Mouse (Mus musculus): Measurements from ENCODE around the gene Rnf144a. TPM values are rescaled to one million over a fixed set of nuclear protein-coding genes. Genes with fewer than 3 reads are reported as not detected.
"Not testable (repeated sequence)": the region's sequence is repeated elsewhere in the genome, so short reads cannot be mapped to it uniquely, and the experiment has no call there.

Gene Rnf144a
- polyA plus RNA-seq, 1 experiment: 128 TPM

DNA sequence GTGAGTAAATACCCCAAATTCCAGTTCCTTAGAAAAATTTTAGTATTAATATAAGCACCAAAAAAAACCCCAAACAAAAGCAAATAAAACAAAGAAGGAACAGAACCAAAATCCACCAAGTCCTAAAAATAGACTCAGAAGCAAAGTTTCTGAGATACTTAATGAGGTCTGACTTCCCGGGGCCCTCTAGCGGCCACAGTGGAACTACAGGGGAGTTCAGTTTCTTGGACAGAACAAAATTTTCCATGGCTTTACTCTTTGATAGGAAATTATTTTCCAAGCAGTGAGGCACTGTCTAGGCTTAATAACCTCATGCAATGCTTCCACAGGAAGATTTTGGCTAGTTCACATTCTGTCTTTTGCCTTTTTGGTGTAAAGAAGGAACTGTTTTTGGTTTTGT lies 29.0 kb upstream of the Rnf144a start:
- peak; percentile 71 for DNase-seq
- WGBS: 0% methylated on average over 2 of the region's 2 CpGs
- no peak overlapping the region for H3K4me3 ChIP-seq (replicated peaks; ENCODE audit: extremely low read depth, low read depth, low read length)
- no peaks in the 10 kb centered on the region for H3K4me1 ChIP-seq (ENCODE audit: control insufficient read depth, insufficient read depth, low read length)
- TF ChIP-seq CTCF (IDR thresholded peaks at IDR 0.05; ENCODE audit: insufficient read depth, low read length) (peak; percentile 72), POLR2A (IDR thresholded peaks at IDR 0.05; ENCODE audit: borderline replicate concordance, extremely low read depth, low read depth, low read length) (no peak)

DNA sequence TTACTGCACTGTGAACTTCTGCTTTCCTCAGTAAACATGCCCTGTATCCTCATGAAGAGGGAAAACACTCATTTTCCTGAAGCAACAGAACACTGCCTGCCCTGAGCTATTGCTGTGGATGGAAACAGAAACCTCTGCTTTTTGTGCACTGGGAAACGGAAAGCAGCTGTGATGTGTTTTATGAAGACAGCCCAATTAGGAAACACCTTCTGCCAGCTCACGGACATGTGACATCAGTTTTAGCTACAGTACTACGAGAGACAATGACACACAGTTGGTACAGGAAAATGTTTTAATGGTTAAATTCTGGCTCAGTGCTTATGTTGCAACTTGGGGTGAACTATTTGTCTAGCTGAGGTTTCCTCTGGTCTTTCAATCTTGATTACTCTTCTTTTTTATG lies 24.3 kb upstream of the Rnf144a start:
- WGBS: 35% methylated on average over 3 of the region's 3 CpGs
- H3K4me1 ChIP-seq (ENCODE audit: control insufficient read depth, insufficient read depth, low read length): no peaks in the 10 kb centered on the region
- DNase-seq: no peak
- TF ChIP-seq POLR2A (IDR thresholded peaks at IDR 0.05; ENCODE audit: borderline replicate concordance, extremely low read depth, low read depth, low read length) (no peak), CTCF (IDR thresholded peaks at IDR 0.05; ENCODE audit: insufficient read depth, low read length) (no peak)
- no peak overlapping the region for H3K4me3 ChIP-seq (replicated peaks; ENCODE audit: extremely low read depth, low read depth, low read length)

DNA sequence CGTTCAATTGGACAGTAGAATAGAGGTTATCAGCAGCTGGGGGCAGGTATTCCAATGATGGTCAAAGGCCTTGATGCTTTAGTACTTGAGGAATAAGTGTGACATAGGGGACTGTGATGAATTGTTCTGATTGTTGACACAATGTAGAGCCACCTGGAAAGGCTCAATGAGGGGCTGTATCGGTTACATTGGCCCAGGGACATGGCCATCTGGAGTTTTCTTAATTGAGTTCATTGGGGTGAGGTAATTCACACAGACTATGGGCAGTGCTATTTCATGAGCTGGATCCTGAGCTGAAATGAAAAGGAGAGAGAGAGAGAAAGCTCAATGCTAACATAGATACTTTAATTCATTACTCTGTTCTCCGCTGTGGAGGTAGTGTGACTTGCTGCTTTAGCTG lies 22.9 kb upstream of the Rnf144a start:
- TF ChIP-seq CTCF (IDR thresholded peaks at IDR 0.05; ENCODE audit: insufficient read depth, low read length): no peak
- TF ChIP-seq POLR2A (IDR thresholded peaks at IDR 0.05; ENCODE audit: borderline replicate concordance, extremely low read depth, low read depth, low read length): no peak
- 76% methylated on average over 3 of the region's 3 CpGs for WGBS
- no peak overlapping the region for H3K4me3 ChIP-seq (replicated peaks; ENCODE audit: extremely low read depth, low read depth, low read length)
- DNase-seq: no peak
- H3K4me1 ChIP-seq (ENCODE audit: control insufficient read depth, insufficient read depth, low read length): no peaks in the 10 kb centered on the region

DNA sequence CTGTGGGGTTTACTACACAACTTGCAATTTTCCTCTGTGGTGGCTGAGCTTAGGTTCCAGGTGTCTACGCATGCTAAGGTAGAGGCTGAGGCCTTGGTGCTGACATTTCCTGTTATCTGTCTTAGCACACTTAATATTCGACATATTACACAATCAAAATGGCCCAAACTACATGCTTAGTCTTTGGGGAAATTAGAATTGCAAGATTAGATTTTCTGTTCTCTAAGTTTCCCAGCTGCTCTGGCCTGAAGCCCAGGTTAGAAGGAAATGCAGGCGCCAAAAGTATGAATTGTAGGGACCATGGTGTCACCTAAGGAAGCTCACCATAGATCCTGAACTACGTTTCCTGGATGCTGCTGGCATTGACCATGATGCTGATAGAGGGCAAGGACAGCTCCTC lies 21.3 kb upstream of the Rnf144a start:
- no peak for TF ChIP-seq POLR2A (IDR thresholded peaks at IDR 0.05; ENCODE audit: borderline replicate concordance, extremely low read depth, low read depth, low read length)
- TF ChIP-seq CTCF (IDR thresholded peaks at IDR 0.05; ENCODE audit: insufficient read depth, low read length): no peak
- no peaks in the 10 kb centered on the region for H3K4me1 ChIP-seq (ENCODE audit: control insufficient read depth, insufficient read depth, low read length)
- no peak overlapping the region for H3K4me3 ChIP-seq (replicated peaks; ENCODE audit: extremely low read depth, low read depth, low read length)
- 62% methylated on average over 4 of the region's 4 CpGs for WGBS
- DNase-seq: no peak

DNA sequence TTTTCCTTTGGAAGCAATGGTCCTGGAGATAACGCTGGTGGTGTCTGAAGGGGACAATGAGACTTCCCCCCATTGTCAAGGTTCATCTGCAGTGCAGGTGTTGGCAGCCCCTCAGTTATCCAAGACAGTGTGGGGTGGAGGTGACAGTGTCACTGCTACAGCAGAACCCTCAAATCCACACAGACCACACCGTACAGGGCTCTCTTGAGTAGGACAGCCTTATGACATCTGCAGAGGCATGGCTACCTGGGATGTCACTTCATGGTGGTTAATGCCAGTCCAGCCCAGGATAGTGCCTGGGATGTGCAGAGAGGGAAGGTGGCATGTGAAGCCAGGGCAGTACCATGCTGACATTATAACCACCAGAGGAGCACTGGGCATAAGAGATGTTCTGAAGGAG lies 13.7 kb upstream of the Rnf144a start:
- not testable (repeated sequence) for DNase-seq; H3K4me1 ChIP-seq (ENCODE audit: control insufficient read depth, insufficient read depth, low read length); H3K4me3 ChIP-seq (replicated peaks; ENCODE audit: extremely low read depth, low read depth, low read length)
- WGBS: 68% methylated on average over 2 of the region's 2 CpGs

DNA sequence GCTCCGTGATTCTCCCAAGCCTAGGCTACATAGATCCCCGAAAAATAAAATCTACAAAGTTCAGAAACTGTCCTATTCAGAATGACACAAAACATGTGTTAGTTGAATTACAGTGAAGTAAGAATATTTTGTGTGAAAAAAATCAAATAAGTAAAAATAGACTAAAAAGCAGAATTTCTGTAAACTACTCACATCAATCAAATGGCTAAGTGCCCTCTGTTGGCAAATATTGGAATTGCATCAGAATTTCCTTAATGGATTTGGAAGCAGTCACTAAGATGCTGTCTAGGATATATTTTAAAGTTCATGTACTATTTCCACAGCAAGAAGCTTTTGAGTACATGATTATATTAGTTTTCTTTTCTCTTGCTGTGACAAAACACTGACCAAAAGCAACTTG lies 9.8 kb upstream of the Rnf144a start:
- TF ChIP-seq CTCF (IDR thresholded peaks at IDR 0.05; ENCODE audit: insufficient read depth, low read length) (no peak; the same call in 1 of the 2 replicates), POLR2A (IDR thresholded peaks at IDR 0.05; ENCODE audit: borderline replicate concordance, extremely low read depth, low read depth, low read length) (no peak)
- 78% methylated on average over 2 of the region's 2 CpGs for WGBS
- DNase-seq: no peak
- Histone ChIP-seq H3K4me1 (ENCODE audit: control insufficient read depth, insufficient read depth, low read length) (no peaks in the 10 kb centered on the region), H3K4me3 (replicated peaks; ENCODE audit: extremely low read depth, low read depth, low read length) (no peak overlapping the region)

DNA sequence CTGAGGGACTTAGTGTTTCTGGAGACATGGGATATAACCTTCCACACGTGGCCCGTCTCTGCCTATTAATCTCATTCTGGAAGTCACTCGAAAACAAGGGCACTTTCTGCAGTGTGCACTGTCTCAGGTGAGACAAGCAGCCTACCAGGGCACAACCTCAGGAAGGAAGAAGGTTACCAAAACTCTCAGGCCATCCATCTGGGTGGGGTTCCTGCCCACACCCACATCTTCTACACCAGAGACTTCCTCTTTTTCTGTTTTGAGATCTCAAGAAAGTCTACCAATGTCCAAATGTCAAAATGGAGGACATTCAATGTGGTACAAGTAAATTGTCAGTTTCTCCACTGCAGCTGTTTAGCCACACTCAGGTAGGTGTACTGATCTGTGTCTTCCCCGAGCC lies 3.3 kb upstream of the Rnf144a start:
- Histone ChIP-seq H3K4me3 (replicated peaks; ENCODE audit: extremely low read depth, low read depth, low read length) (no peak overlapping the region), H3K4me1 (ENCODE audit: control insufficient read depth, insufficient read depth, low read length) (no peaks in the 10 kb centered on the region)
- DNase-seq: no peak
- TF ChIP-seq POLR2A (IDR thresholded peaks at IDR 0.05; ENCODE audit: borderline replicate concordance, extremely low read depth, low read depth, low read length) (no peak), CTCF (IDR thresholded peaks at IDR 0.05; ENCODE audit: insufficient read depth, low read length) (no peak)
- 72% methylated on average over 4 of the region's 4 CpGs for WGBS

DNA sequence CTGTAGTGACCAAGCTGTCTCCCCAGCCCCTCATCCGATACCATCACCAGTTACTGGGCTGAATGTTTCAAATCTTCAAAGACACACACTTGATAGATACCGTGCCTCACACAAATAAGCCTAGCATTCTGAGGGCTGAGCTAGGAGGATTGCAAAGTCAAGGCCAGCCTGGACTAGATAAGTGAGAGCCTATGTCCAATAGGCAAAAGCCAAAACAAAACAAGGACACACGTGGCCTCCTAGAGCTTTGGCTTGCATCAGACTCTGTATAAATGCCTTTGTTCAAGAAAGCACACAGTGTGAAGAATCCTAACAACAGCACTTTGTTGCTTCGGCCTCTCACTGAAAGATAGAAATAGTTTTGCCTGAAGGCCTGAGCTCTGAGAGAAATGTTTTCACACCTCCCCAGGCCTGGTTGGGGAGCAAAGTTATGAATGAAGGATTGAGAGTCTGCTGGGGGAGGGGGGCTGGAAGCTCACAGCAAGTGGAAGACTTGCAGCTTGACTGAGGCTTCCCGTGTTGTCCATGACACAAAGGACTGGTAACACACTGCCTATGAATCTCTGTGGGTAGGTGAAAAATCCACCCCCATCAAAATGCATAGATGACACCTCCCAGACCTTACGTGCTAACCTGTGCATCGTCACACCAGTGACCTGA lies 1.7 kb upstream of the Rnf144a start:
- no peak for DNase-seq
- Histone ChIP-seq H3K4me1 (ENCODE audit: control insufficient read depth, insufficient read depth, low read length) (peaks cover 4% of the 10 kb centered on the region; the same call in 1 of the 2 replicates), H3K4me3 (replicated peaks; ENCODE audit: extremely low read depth, low read depth, low read length) (no peak overlapping the region)
- 77% methylated on average over 7 of the region's 7 CpGs for WGBS
- TF ChIP-seq CTCF (IDR thresholded peaks at IDR 0.05; ENCODE audit: insufficient read depth, low read length): no peak
- no peak for TF ChIP-seq POLR2A (IDR thresholded peaks at IDR 0.05; ENCODE audit: borderline replicate concordance, extremely low read depth, low read depth, low read length)

DNA sequence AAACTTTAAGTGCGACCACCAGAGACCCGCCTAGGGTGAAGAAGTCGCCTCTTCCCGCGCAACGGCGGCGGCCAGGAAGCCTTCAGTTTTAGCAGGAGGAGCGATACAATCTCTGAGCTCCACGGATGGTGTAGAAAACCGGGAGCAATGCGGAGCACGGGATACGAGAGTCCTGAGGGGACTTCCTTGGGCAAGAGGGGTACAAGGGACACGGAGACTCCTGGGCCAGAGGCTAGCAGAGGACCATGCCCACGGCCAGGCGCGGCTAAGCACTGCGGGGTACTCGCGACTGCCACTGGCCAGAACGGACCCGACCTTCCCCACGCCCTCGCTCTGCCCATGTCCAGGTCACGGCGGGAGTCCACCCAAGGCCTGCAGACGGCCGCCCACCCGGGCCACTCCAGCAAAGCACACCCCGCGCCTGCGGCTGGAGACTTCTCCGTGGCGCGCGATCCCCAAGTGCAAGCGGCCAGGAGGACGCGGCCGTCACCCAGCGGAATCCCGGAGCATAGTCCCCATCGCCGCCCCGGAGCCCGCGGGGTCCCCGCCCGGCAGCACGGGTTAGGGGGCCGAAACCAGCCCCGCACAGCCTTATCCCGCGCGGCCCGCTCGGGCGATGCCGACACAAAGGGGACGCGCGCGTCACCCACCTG lies 477 bp downstream of the Rnf144a start:
- peak; percentile 47 for DNase-seq
- no peak for TF ChIP-seq POLR2A (IDR thresholded peaks at IDR 0.05; ENCODE audit: borderline replicate concordance, extremely low read depth, low read depth, low read length)
- TF ChIP-seq CTCF (IDR thresholded peaks at IDR 0.05; ENCODE audit: insufficient read depth, low read length): no peak
- under 1% methylated on average over 64 of the region's 64 CpGs for WGBS
- Histone ChIP-seq H3K4me3 (replicated peaks; ENCODE audit: extremely low read depth, low read depth, low read length) (peak overlapping the region; percentile 80), H3K4me1 (ENCODE audit: control insufficient read depth, insufficient read depth, low read length) (peaks cover 9% of the 10 kb centered on the region; the same call in 1 of the 2 replicates)

DNA sequence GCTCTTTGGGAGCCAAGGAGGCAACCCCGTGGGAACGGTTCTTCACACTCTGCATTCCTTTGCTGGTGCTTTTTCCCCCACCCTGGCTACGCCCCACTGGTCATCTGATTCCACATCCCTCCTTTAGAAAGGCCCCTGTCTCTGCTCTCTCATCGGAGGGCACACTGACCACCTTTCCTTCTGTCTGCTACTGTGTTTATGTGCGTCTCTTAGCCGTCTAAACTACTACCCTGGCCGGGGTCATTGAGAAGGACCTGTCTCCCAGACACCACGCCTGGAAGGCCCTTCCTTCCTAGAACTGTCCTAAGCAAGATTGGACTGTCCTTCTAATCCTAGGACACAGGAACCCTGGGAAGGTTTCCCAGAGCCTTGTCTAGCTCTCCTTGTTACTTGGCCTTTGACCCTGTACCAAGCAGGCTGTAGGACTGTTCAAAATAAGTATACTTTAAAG lies 1.1 kb downstream of the Rnf144a start:
- H3K4me1 ChIP-seq (ENCODE audit: control insufficient read depth, insufficient read depth, low read length): peaks cover 13% of the 10 kb centered on the region; the same call in 1 of the 2 replicates
- no peak for DNase-seq
- 19% methylated on average over 8 of the region's 8 CpGs for WGBS
- peak overlapping the region; percentile 80 for H3K4me3 ChIP-seq (replicated peaks; ENCODE audit: extremely low read depth, low read depth, low read length)
- TF ChIP-seq POLR2A (IDR thresholded peaks at IDR 0.05; ENCODE audit: borderline replicate concordance, extremely low read depth, low read depth, low read length) (0 out of 2 replicates have a peak, but pooled peaks have one; percentile 20), CTCF (IDR thresholded peaks at IDR 0.05; ENCODE audit: insufficient read depth, low read length) (no peak)

All from lung, adult 2 months (tissue).